Mouse (Mus musculus): ENCODE measurements around the gene Btg3. TPM values are rescaled to one million over a fixed set of nuclear protein-coding genes. Genes with fewer than 3 reads are reported as not detected.

Btg3 gene
- 4.1 and 6.3 TPM in 2 replicates for polyA plus RNA-seq (2012; rRNA removed)
- polyA plus RNA-seq (2014; fragmentation: Nextera tagmentation; extraction: Ambion mirVana): 21.3 and 24.9 TPM in 2 replicates

GRCm38 (mm10) chr16:78376745-78377570, at the start of gene Btg3:
Btg3 (minus strand) TSS chr16:78377192.
- peak; percentile 78 to 80 (median 79) for DNase-seq (ENCODE audit: low read depth in 3 of 3, low spot score in 3 of 3)
- Histone ChIP-seq H3K9ac (replicated peaks) (peak within 1 kb of the TSS; percentile 95), H3K27ac (peak within 1 kb of the TSS; percentile 25; the same call in 1 of the 2 replicates), H3K4me1 (replicated peaks; ENCODE audit: control insufficient read depth in 2 of 2, insufficient read depth in 2 of 2, low read length in 1 of 2) (peaks cover 3 to 14% of the 10 kb centered on the region in 2 experiments; a peak in 3 of 4 replicates), H3K9me3 (ENCODE audit: control insufficient read depth, low read length) (no peaks in the 10 kb centered on the region), H3K4me2 (ENCODE audit: low read depth) (peak within 1 kb of the TSS; percentile 94), H3K36me3 (replicated peaks; ENCODE audit: control insufficient read depth, insufficient read depth, low read depth) (no peaks in the 10 kb centered on the region), H3K4me3 (ENCODE audit: insufficient read depth in 1 of 2, low read depth in 2 of 2, low read length in 2 of 2) (peak within 1 kb of the TSS; percentile 93 to 95), H3K27me3 (ENCODE audit: control insufficient read depth, insufficient read depth, low read length) (no peaks in the 10 kb centered on the region)
- no peak for TF ChIP-seq EP300 (IDR thresholded peaks at IDR 0.05; ENCODE audit: low read depth)
- no peak for TF ChIP-seq CTCF (IDR thresholded peaks at IDR 0.05; ENCODE audit: low read depth)
- peak; percentile 94 for ATAC-seq (ENCODE audit: insufficient read depth)
- WGBS (ENCODE audit: insufficient replicate concordance): 4% methylated on average over 35 of the region's 57 CpGs

GRCm38 (mm10) chr16:78417733-78418132, 40.7 kb upstream of the Btg3 start:
- no peak for ATAC-seq (ENCODE audit: insufficient read depth)
- TF ChIP-seq EP300 (IDR thresholded peaks at IDR 0.05; ENCODE audit: low read depth) (no peak), CTCF (IDR thresholded peaks at IDR 0.05; ENCODE audit: low read depth) (no peak)
- H3K4me1 ChIP-seq (replicated peaks; ENCODE audit: control insufficient read depth in 2 of 2, insufficient read depth in 2 of 2, low read length in 1 of 2): no peaks in the 10 kb centered on the region
- no peak overlapping the region for H3K4me2 ChIP-seq (ENCODE audit: low read depth)
- H3K36me3 ChIP-seq (replicated peaks; ENCODE audit: control insufficient read depth, insufficient read depth, low read depth): no peaks in the 10 kb centered on the region
- H3K27me3 ChIP-seq (ENCODE audit: control insufficient read depth, insufficient read depth, low read length): no peaks in the 10 kb centered on the region
- H3K9me3 ChIP-seq (ENCODE audit: control insufficient read depth, low read length): no peaks in the 10 kb centered on the region
- H3K27ac ChIP-seq: no peak overlapping the region
- H3K9ac ChIP-seq (replicated peaks): no peak overlapping the region
- DNase-seq (ENCODE audit: low read depth in 3 of 3, low spot score in 3 of 3): no peak
- 50% methylated on average over 10 of the region's 10 CpGs for WGBS (ENCODE audit: insufficient replicate concordance)
- H3K4me3 ChIP-seq (ENCODE audit: insufficient read depth in 1 of 2, low read depth in 2 of 2, low read length in 2 of 2): no peak overlapping the region

- ATAC-seq (ENCODE audit: insufficient read depth): no peak
- 6% methylated on average over 3 of the region's 3 CpGs for WGBS (ENCODE audit: insufficient replicate concordance)
- H3K9ac ChIP-seq (replicated peaks): no peak overlapping the region
- no peaks in the 10 kb centered on the region for H3K4me1 ChIP-seq (replicated peaks; ENCODE audit: control insufficient read depth in 2 of 2, insufficient read depth in 2 of 2, low read length in 1 of 2)
- H3K4me2 ChIP-seq (ENCODE audit: low read depth): no peak overlapping the region
- TF ChIP-seq EP300 (IDR thresholded peaks at IDR 0.05; ENCODE audit: low read depth): no peak
- TF ChIP-seq CTCF (IDR thresholded peaks at IDR 0.05; ENCODE audit: low read depth): no peak
- H3K36me3 ChIP-seq (replicated peaks; ENCODE audit: control insufficient read depth, insufficient read depth, low read depth): no peaks in the 10 kb centered on the region
- no peaks in the 10 kb centered on the region for H3K9me3 ChIP-seq (ENCODE audit: control insufficient read depth, low read length)
- no peak overlapping the region for H3K4me3 ChIP-seq (ENCODE audit: insufficient read depth in 1 of 2, low read depth in 2 of 2, low read length in 2 of 2)
- no peak for DNase-seq (ENCODE audit: low read depth in 3 of 3, low spot score in 3 of 3)
- H3K27ac ChIP-seq: no peak overlapping the region
- no peaks in the 10 kb centered on the region for H3K27me3 ChIP-seq (ENCODE audit: control insufficient read depth, insufficient read depth, low read length)
Observed at GRCm38 (mm10) chr16:78416500-78416899, 39.5 kb upstream of the Btg3 start.

GRCm38 (mm10) chr16:78409991-78410390, 33.0 kb upstream of the Btg3 start:
- Histone ChIP-seq H3K36me3 (replicated peaks; ENCODE audit: control insufficient read depth, insufficient read depth, low read depth) (no peaks in the 10 kb centered on the region), H3K9ac (replicated peaks) (no peak overlapping the region), H3K27me3 (ENCODE audit: control insufficient read depth, insufficient read depth, low read length) (no peaks in the 10 kb centered on the region), H3K27ac (no peak overlapping the region), H3K4me1 (replicated peaks; ENCODE audit: control insufficient read depth in 2 of 2, insufficient read depth in 2 of 2, low read length in 1 of 2) (no peaks in the 10 kb centered on the region), H3K9me3 (ENCODE audit: control insufficient read depth, low read length) (no peaks in the 10 kb centered on the region), H3K4me2 (ENCODE audit: low read depth) (no peak overlapping the region), H3K4me3 (ENCODE audit: insufficient read depth in 1 of 2, low read depth in 2 of 2, low read length in 2 of 2) (no peak overlapping the region)
- TF ChIP-seq EP300 (IDR thresholded peaks at IDR 0.05; ENCODE audit: low read depth) (no peak), CTCF (IDR thresholded peaks at IDR 0.05; ENCODE audit: low read depth) (no peak)
- DNase-seq (ENCODE audit: low read depth in 3 of 3, low spot score in 3 of 3) (no peak), ATAC-seq (ENCODE audit: insufficient read depth) (no peak)
- WGBS (ENCODE audit: insufficient replicate concordance): 62% methylated on average over 10 of the region's 10 CpGs

GRCm38 (mm10) chr16:78407855-78408254, 30.9 kb upstream of the Btg3 start:
- TF ChIP-seq CTCF (IDR thresholded peaks at IDR 0.05; ENCODE audit: low read depth): no peak
- TF ChIP-seq EP300 (IDR thresholded peaks at IDR 0.05; ENCODE audit: low read depth): no peak
- DNase-seq (ENCODE audit: low read depth in 3 of 3, low spot score in 3 of 3) (no peak), ATAC-seq (ENCODE audit: insufficient read depth) (no peak)
- H3K4me3 ChIP-seq (ENCODE audit: insufficient read depth in 1 of 2, low read depth in 2 of 2, low read length in 2 of 2): no peak overlapping the region
- no peak overlapping the region for H3K4me2 ChIP-seq (ENCODE audit: low read depth)
- no peaks in the 10 kb centered on the region for H3K9me3 ChIP-seq (ENCODE audit: control insufficient read depth, low read length)
- H3K27ac ChIP-seq: no peak overlapping the region
- 76% methylated on average over 6 of the region's 6 CpGs for WGBS (ENCODE audit: insufficient replicate concordance)
- no peak overlapping the region for H3K9ac ChIP-seq (replicated peaks)
- no peaks in the 10 kb centered on the region for H3K36me3 ChIP-seq (replicated peaks; ENCODE audit: control insufficient read depth, insufficient read depth, low read depth)
- no peaks in the 10 kb centered on the region for H3K4me1 ChIP-seq (replicated peaks; ENCODE audit: control insufficient read depth in 2 of 2, insufficient read depth in 2 of 2, low read length in 1 of 2)
- H3K27me3 ChIP-seq (ENCODE audit: control insufficient read depth, insufficient read depth, low read length): no peaks in the 10 kb centered on the region
